Mouse (Mus musculus): Measurements from ENCODE around the gene N4bp1. TPM values are rescaled to one million over a fixed set of nuclear protein-coding genes. Genes with fewer than 3 reads are reported as not detected.

Gene N4bp1
- total RNA-seq, 4 experiments from 2014 or later: 15.8 to 17.9 (median 16.3) TPM

DNA sequence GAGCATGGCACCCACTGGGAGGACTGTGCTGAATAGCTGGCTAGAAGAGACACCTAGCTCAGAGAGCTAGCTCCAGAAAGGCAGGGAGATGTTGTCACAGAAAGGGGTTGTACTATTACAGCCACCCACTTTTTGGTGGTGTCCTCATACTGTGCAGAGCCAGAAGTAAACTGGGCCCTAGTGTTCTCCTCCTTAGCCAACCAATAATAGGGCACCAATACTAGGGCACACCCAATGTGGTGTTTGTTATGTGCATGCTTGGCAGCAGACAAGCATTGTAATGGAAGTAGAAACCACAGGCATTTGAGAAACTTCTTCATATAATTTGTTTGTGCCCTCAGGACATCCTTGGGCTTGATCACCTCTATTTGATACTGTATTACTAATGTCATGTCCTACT is 58.5 kb downstream of the N4bp1 start:
- DNase-seq (ENCODE audit: low spot score): no peak

- no peak for DNase-seq (ENCODE audit: low spot score)
Observed at GRCm38 (mm10) chr8:86825674-86826448, 59.2 kb downstream of the N4bp1 start.

- DNase-seq (ENCODE audit: low spot score): no peak
Observed at GRCm38 (mm10) chr8:86824735-86825134, 60.3 kb downstream of the N4bp1 start.

GRCm38 (mm10) chr8:86820756-86821201 is 64.3 kb downstream of the N4bp1 start:
- peak; percentile 33 for DNase-seq (ENCODE audit: low spot score)

DNA sequence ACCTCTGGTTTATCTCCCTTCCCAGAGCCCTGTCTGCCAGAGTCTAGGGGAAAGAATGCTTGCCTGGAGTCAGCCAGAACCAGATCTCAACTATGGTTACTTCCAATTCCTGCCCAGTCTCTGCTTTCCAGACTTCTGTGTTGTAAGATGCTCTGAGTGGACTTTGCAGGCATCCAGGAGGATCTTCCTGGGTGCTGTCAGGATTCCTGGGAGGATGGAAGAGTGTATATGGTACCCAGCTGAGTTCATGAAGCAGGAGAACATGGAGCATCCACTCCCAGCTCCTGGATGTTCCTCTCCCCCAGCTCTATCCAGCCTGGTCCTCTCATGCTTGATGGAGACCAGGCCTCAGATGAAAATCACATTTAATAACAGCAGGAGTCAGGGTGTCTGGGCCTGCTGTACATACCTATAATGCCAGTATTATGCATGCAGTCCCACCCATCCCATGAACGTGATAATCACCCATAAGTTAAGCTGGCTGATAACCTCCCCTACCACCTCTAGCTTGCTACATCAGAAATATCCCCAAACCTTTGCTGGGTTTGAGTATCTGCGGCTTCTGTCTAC is 64.8 kb downstream of the N4bp1 start:
- DNase-seq (ENCODE audit: low spot score): no peak

- no peak for DNase-seq (ENCODE audit: low spot score)
Observed at GRCm38 (mm10) chr8:86819426-86819825, 65.6 kb downstream of the N4bp1 start.

DNA sequence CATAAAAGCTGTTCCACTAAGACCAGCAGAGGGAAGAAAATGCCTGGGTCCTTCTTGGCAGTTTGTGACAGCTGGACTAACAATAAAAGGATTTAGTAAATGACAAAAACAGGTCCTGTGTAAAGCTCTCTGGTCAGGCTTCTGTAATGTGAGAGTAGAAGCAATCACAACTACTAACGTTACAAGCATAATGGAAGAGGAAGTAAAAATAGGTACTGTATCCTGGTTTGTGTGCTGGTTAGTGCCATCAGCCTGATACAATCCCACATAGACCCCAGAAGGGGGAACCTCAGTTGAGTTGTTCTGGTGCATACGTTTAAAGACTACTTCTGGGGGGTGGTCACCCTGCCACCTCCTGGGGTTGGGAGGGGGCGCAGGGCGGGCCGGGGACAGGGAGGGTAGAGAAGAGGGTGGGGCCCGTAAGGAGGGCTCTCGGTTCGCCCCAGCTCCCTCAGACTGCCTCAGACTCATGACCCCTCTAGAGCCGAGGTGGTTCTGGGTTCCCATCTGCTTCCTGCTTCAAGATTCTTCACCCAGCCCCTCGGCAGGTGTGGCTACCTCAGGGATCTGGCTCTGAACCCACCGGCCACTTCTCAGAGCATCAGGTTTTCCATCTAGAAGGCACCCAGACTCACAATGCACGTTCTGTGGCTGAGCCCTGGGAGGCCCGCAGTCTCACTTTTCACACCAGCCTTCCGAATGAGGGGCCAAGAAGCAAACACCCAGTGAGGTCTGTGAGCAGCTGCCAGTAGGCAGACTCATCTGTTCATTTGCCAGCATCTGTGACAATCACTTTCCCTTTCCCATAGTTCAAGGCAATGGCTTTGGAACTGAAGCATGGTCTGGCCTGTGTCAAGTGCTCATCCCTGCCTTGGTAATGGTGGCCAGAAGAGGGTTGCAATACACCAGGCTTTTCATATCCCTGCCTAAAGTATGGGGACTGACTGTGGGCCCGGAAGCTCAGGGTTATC is 75.8 kb downstream of the N4bp1 start:
- peak; percentile 14 for DNase-seq (ENCODE audit: low spot score)

- peak; percentile 11 for DNase-seq (ENCODE audit: low spot score)
Observed at GRCm38 (mm10) chr8:86808239-86808638, 76.8 kb downstream of the N4bp1 start.

DNA sequence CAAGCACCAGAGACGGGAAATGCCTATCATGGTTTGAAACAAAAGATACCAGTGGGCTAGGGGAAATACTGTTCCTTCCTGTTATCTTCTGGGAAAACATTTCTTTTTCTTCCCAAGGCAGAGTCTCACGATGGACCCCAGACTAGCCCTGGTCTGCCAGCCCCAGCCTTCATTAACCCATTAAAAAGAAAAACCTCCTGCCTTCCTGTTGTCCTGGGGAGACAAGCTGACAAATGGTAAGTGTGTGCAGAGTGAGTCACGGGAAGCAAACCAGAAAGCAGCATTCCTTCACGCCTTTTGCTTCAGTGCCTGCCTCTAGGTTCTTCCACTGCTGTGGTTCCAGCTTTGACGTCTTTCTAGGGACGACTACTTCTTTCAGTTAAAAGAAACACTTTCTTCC is 83.1 kb downstream of the N4bp1 start:
- peak; percentile 12 for DNase-seq (ENCODE audit: low spot score)

GRCm38 (mm10) chr8:86800966-86801365 is 84.1 kb downstream of the N4bp1 start:
- DNase-seq (ENCODE audit: low spot score): no peak

- DNase-seq (ENCODE audit: low spot score): no peak
Observed at GRCm38 (mm10) chr8:86798141-86798540, 86.9 kb downstream of the N4bp1 start.

DNA sequence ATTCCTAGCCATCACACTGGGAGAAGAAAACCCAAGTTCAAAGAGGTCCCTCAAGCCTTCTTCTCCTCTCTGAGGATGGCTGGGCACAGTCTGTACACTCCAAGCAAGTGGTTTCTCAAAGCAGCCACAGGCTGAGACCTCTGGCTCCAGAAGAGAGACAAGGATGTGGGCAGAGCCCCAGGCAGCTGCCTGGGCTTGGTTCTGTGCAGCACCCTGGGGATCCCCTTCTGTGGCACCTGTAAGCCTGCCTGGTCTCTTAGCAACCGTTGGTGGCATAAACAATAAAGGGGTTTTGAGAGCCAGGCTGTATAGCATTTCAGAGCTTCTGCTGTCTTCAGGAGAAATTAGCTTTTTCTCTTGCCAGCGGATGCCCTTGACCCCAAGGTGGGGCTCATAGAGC is 87.4 kb downstream of the N4bp1 start:
- DNase-seq (ENCODE audit: low spot score): no peak

DNA sequence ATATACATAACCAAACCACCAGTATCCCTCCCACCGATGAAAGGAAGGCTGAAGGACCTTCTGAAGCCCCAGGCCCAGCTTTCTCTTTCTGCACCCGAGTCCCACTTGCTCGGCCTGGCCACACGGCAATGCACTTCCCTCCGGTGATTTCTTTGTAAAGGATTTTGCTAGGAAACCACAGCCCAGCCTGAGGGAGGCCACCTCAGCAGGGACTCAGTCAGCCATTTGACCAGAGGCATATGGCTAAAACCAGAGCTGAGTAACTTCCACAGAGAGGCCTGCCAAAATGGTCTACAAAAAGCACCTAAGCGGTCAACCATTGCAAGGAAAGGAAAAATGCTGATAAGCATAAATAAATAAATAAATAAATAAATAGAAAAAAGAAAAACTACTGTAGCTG is 90.3 kb downstream of the N4bp1 start:
- no peak for DNase-seq (ENCODE audit: low spot score)

- DNase-seq (ENCODE audit: low spot score): no peak
Observed at GRCm38 (mm10) chr8:86791542-86791941, 93.5 kb downstream of the N4bp1 start.

DNA sequence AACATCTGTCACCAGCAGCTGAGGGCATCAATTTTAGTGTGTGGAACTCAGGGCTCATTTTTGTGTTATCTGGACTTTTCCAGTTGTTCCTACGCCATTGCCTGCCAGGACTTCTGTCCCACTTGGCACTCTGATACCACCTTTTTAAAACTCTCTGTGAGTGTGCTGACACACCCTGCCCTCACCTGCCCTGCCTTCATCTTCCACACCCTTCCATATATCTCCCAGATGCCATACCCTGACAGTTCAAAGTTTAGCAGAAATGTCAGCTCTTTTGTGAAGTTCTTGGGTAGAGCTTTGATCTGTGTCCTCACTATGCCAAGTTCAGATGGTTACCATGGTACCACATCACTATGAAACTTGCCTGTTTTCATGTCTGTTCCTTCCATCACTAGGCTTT is 95.5 kb downstream of the N4bp1 start:
- DNase-seq (ENCODE audit: low spot score): no peak

DNA sequence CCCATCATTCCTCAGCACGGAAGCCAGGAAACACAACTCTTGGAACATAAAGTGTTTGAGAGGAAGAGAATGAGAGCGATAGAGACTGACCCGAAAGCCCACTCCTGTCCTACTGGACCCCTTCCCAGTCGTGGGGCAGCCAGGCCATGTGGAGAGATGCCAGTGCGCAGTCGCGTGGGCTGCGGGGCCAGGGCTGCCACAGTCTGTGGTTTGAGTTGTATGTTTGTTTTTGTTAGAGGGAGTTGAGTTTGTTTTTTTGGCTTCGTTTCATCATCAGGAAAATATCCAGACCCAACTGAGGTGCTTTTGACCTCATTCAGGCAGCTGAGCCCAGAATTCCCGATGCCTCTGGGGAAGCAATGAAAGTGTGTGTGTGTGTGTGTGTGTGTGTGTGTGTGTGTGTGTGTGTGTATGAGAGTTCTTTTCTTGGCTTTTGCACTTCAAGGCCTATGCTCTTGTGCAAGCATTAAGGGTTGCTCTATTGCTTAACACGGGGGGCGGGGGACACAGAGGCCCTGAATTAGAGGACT is 97.1 kb downstream of the N4bp1 start:
- peak; percentile 83 for DNase-seq (ENCODE audit: low spot score)

GRCm38 (mm10) chr8:86786498-86786897 is 98.6 kb downstream of the N4bp1 start:
- DNase-seq (ENCODE audit: low spot score): peak; percentile 52

GRCm38 (mm10) chr8:86781094-86781493 is 104.0 kb downstream of the N4bp1 start:
- no peak for DNase-seq (ENCODE audit: low spot score)

- DNase-seq (ENCODE audit: low spot score): no peak
Observed at GRCm38 (mm10) chr8:86779207-86779606, 105.9 kb downstream of the N4bp1 start.

DNA sequence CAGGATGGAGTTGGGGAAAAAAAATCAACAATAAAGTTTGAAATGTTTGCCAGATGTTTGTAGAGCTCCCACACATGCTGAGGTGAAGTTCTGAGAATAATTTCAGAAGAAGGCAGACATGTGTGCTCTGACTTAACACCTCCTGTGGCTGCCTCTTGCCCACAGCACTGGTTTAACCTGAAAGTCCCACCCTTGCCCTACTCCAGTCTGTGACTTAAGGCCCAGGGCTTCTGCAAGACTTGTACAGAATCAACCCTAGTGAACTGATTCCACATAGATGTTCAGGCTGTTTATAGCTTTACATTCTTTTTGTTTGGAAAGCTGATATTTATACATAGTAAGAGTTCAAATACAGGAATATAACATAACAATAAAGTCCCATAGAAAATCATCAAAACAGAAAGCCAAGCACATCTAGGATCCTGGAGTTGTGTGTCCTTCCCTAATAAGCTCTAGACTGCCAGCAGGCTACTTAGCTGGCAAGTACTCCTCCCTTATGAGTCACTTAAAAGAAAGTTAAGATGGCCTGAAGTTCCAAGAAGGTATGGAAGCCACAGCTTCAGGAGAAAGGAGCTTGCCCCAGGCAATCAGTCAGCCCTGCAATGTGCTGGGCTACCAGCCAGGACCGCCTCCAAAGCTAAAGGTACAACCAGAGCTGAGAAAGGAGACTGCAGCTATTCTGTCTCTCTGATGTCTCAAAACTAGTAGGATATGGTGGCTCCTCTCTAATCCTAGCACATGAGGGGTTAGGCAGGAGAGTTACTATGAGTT is 114.9 kb downstream of the N4bp1 start:
- no peak for DNase-seq (ENCODE audit: low spot score)

DNA sequence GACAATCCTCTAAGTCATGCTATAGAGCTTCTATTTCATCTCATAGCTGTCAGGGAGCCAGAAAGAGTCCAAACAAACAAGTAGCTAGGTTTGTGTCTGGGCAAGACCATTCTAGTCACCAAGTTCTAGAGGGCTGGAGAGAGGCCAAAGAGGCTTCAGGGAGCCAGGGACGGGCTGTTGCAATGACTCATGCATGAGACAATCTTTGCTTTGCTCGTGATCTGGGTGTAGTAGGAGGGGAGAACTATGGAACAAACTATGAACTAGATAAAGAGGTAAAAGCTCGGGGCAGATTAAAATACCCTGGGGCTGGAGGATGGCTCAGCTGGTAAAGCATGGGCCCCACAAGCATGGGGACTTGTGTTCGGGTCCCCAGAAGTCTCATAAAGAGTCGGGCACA is 116.6 kb downstream of the N4bp1 start:
- DNase-seq (ENCODE audit: low spot score): peak; percentile 80

Measured in heart, adult 8-10 months (tissue).